Mouse (Mus musculus) embryonic facial prominence, embryonic 14.5 days (tissue): ENCODE data around the gene Gxylt2. TPM values are rescaled to one million over a fixed set of nuclear protein-coding genes. Genes with fewer than 3 reads are reported as not detected.
A peak's percentile ranks its signal among the peaks of the same experiment; 100 is the strongest.

Source experiments
- ATAC-seq: fragments of 200-750 bp; cut with Nextera tagmentation; 2 replicates; pipeline ENCODE4 v1.8.0; 2017; ENCODE audit warnings: low read depth, moderate number of reproducible peaks, moderate TSS enrichment
- DNase-seq: peaks from one replicate; pipeline ENCODE4 v3.0.0-alpha.2; 2015; ENCODE audit warnings: low spot score
- H3K27ac ChIP-seq: fragments of 300-500 bp; sonication (generic); replicated peaks from 2 replicates; pipeline ENCODE4 v1.5.1; 2014; ENCODE audit warnings: low read depth, mild to moderate bottlenecking, low read length, moderate library complexity
- H3K27me3 ChIP-seq: fragments of 300-500 bp; sonication (generic); replicated peaks from 2 replicates; pipeline ENCODE4 v1.6.1; 2014; ENCODE audit warnings: low read length; ENCODE audit not compliant: control insufficient read depth, insufficient read depth
- H3K36me3 ChIP-seq: fragments of 300-500 bp; sonication (generic); 2 replicates; pipeline ENCODE4 v1.6.1; 2014; ENCODE audit warnings: low read length, mixed read lengths; ENCODE audit not compliant: control insufficient read depth, insufficient read depth
- H3K4me1 ChIP-seq: fragments of 300-500 bp; sonication (generic); 2 replicates; pipeline ENCODE4 v1.6.1; 2014; ENCODE audit warnings: antibody characterized with exemption, low read length; ENCODE audit not compliant: control insufficient read depth, insufficient read depth
- H3K4me2 ChIP-seq: fragments of 300-500 bp; sonication (generic); 2 replicates; pipeline ENCODE4 v1.6.1; 2014; ENCODE audit warnings: low read depth, mild to moderate bottlenecking, low read length, moderate library complexity, mixed read lengths
- H3K4me3 ChIP-seq: fragments of 300-500 bp; sonication (generic); 2 replicates; pipeline ENCODE4 v1.5.1; 2014; ENCODE audit warnings: low read depth, mild to moderate bottlenecking, low read length
- H3K9ac ChIP-seq: fragments of 300-500 bp; sonication (generic); 2 replicates; pipeline ENCODE4 v1.6.1; 2014; ENCODE audit warnings: low read depth, mild to moderate bottlenecking, low read length, moderate library complexity, mixed read lengths
- H3K9me3 ChIP-seq: fragments of 300-500 bp; sonication (generic); 2 replicates; pipeline ENCODE4 v1.6.1; 2016; ENCODE audit warnings: low read length; ENCODE audit not compliant: control insufficient read depth
- WGBS: fragments of 180-500 bp; shearing (Covaris S2); extraction: QIAGEN DNeasy Blood & Tissue Kit; methylation state at CpG from one replicate; pipeline ENCODE4 v1.1.7; 2014; 5-methylcytosine and 5-hydroxymethylcytosine counted together
- polyA plus RNA-seq: library from polyadenylated mRNA; unstranded; fragments of >200 nt; fragmentation: Nextera tagmentation; extraction: Ambion mirVana; gene quantifications from 2 replicates; pipeline ENCODE4 v1.2.1, GENCODE M21; 2014

Gene Gxylt2
- polyA plus RNA-seq, 1 experiment from 2014 or later: 33.7 TPM

GRCm38 (mm10) chr6:100720098-100720501 lies 15.6 kb downstream of the Gxylt2 start:
- Histone ChIP-seq H3K4me1 (peaks cover 28% of the 10 kb centered on the region), H3K9me3 (no peaks in the 10 kb centered on the region), H3K27ac (no peak overlapping the region; the same call in 1 of the 2 replicates), H3K4me3 (no peak overlapping the region), H3K36me3 (0 out of 2 replicates have a peak, but pooled peaks cover 7% of the 10 kb centered on the region), H3K9ac (no peak overlapping the region), H3K4me2 (no peak overlapping the region), H3K27me3 (no peaks in the 10 kb centered on the region)
- DNase-seq (peak; percentile 78), ATAC-seq (peak; percentile 65)
- 51% methylated on average over 6 of the region's 6 CpGs for WGBS

GRCm38 (mm10) chr6:100720882-100721721 lies 16.6 kb downstream of the Gxylt2 start:
- H3K9me3 ChIP-seq: no peaks in the 10 kb centered on the region
- 39% methylated on average over 17 of the region's 17 CpGs for WGBS
- DNase-seq (peak; percentile 40), ATAC-seq (no peak)
- H3K4me1 ChIP-seq: peaks cover 30% of the 10 kb centered on the region
- H3K27me3 ChIP-seq: no peaks in the 10 kb centered on the region
- H3K4me2 ChIP-seq: no peak overlapping the region
- H3K4me3 ChIP-seq: no peak overlapping the region
- H3K9ac ChIP-seq: no peak overlapping the region
- peak overlapping the region; percentile 3 for H3K27ac ChIP-seq
- peaks cover 7% of the 10 kb centered on the region; the same call in 1 of the 2 replicates for H3K36me3 ChIP-seq

DNA sequence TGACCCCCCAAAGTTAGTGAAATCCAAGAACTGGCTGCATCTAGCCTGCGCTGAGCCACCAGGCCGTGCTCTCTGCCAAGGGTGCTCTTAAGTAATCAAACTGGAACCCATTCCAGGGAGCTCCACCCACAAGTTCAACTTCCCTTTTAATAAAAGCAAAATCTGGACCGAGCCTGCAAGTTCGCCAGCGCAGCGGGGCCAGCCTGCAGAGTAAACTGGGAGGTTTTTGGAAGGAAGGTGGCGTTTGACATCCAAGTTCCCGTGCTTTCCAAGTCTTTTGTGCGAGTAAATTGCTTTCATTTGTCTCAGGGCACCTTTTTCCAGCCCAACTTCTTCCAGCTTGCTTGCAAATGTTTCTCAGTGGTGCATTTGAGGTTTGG lies 27.5 kb downstream of the Gxylt2 start:
- Histone ChIP-seq H3K4me1 (peaks cover 28% of the 10 kb centered on the region), H3K27me3 (no peaks in the 10 kb centered on the region), H3K9ac (no peak overlapping the region), H3K4me3 (no peak overlapping the region), H3K36me3 (peaks cover 22% of the 10 kb centered on the region), H3K9me3 (no peaks in the 10 kb centered on the region), H3K27ac (peak overlapping the region; percentile 41), H3K4me2 (peak overlapping the region; percentile 21)
- ATAC-seq: peak; percentile 60
- DNase-seq: peak; percentile 93
- WGBS: 31% methylated on average over 9 of the region's 9 CpGs

DNA sequence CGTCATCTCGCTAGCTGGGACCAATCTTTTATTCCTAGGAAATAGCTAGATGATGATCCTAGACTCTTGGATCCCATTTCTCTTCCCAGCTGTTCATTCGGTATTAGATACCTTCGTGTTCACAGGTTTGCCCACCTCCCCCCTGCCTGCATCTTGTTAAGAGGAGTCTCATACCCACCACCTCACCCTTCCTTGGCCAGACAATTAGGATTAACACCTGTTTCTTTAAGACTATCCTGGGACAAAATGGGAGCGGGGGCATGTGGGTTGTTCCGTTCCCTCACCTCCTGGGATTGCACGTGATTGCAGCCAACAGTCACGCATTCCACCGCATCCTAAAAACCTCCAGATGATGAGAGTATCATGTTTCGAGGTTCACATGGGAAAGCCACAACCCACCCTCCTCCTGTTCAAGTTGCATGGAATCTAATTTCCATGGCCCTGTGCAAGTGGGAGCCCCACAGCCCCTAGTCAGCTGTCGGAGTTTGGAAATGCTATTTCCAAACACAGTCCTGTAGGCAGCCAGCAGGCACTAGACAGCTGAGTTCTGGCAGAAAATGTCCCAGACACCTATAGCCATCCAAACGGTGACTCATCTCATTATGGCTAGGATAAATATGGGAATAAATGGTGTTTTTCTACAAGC lies 28.0 kb downstream of the Gxylt2 start:
- H3K9ac ChIP-seq: no peak overlapping the region
- H3K4me2 ChIP-seq: peak overlapping the region; percentile 21
- peaks cover 28% of the 10 kb centered on the region for H3K4me1 ChIP-seq
- H3K36me3 ChIP-seq: peaks cover 22% of the 10 kb centered on the region
- WGBS: 20% methylated on average over 12 of the region's 12 CpGs
- peak overlapping the region; percentile 75 for H3K27ac ChIP-seq
- DNase-seq (peak; percentile 95), ATAC-seq (peak; percentile 92)
- no peak overlapping the region for H3K4me3 ChIP-seq
- no peaks in the 10 kb centered on the region for H3K9me3 ChIP-seq
- no peaks in the 10 kb centered on the region for H3K27me3 ChIP-seq

DNA sequence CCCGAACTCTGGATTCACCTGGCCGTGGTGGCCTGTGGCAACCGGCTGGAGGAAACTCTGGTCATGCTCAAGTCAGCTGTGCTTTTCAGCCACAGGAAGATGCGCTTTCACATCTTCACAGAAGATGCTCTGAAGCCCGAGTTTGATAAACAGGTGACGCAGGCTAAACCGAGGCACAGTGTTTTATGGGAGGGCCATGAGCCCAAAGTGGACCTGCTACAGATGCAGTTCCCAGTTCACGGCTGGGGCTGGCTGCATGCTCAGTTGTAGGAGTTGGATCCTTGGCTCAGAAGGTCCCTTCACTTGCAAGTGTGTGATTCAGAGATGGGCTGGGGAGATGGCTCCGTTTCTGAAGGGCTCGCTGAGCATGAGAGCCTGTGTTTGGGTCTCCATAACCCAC lies 28.7 kb downstream of the Gxylt2 start:
- Histone ChIP-seq H3K4me1 (peaks cover 28% of the 10 kb centered on the region), H3K27me3 (no peaks in the 10 kb centered on the region), H3K4me2 (0 out of 2 replicates have a peak overlapping the region, but pooled peaks have one; percentile 4), H3K36me3 (peaks cover 22% of the 10 kb centered on the region), H3K27ac (peak overlapping the region; percentile 75), H3K4me3 (no peak overlapping the region), H3K9ac (no peak overlapping the region), H3K9me3 (no peaks in the 10 kb centered on the region)
- no peak for ATAC-seq
- DNase-seq: no peak
- WGBS: 73% methylated on average over 10 of the region's 10 CpGs

GRCm38 (mm10) chr6:100734321-100734720 lies 29.8 kb downstream of the Gxylt2 start:
- DNase-seq (no peak), ATAC-seq (no peak)
- Histone ChIP-seq H3K9ac (no peak overlapping the region), H3K4me3 (no peak overlapping the region), H3K4me2 (no peak overlapping the region), H3K9me3 (no peaks in the 10 kb centered on the region), H3K27ac (no peak overlapping the region), H3K27me3 (no peaks in the 10 kb centered on the region), H3K4me1 (peaks cover 28% of the 10 kb centered on the region), H3K36me3 (peaks cover 22% of the 10 kb centered on the region)
- WGBS: 56% methylated on average over 6 of the region's 6 CpGs

- H3K36me3 ChIP-seq: 0 out of 2 replicates have a peak, but pooled peaks cover 11% of the 10 kb centered on the region
- H3K4me1 ChIP-seq: no peaks in the 10 kb centered on the region
- ATAC-seq (no peak), DNase-seq (no peak)
- H3K4me3 ChIP-seq: no peak overlapping the region
- no peak overlapping the region for H3K9ac ChIP-seq
- 78% methylated on average over 4 of the region's 4 CpGs for WGBS
- no peak overlapping the region for H3K27ac ChIP-seq
- H3K4me2 ChIP-seq: no peak overlapping the region
- no peaks in the 10 kb centered on the region for H3K27me3 ChIP-seq
- H3K9me3 ChIP-seq: no peaks in the 10 kb centered on the region
These were observed 54.1 kb downstream of the Gxylt2 start for GRCm38 (mm10) chr6:100758431-100759208.

DNA sequence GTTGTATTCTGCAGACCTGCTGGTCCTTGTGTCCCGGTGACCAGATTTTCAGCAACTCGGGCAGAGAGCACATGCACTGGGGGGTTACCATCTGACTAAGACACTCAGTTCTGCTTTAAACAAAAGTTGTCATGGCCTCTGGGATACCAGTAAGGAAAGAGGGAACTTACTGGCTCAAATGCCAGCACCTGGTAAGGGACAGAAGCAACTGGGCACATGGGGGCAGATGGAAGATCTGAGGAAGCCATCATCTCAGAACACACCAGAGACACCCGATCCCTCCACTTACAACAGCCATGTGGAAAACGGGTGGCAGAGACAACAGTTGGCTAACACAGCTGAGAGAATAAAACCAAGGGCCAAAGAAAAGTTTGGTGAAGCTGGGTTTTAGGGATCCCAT lies 63.2 kb downstream of the Gxylt2 start:
- H3K9me3 ChIP-seq: no peaks in the 10 kb centered on the region

More for the DNA sequence above, 63.2 kb downstream of the Gxylt2 start:
- H3K9ac ChIP-seq: no peak overlapping the region
- H3K4me2 ChIP-seq: no peak overlapping the region
- no peak overlapping the region for H3K27ac ChIP-seq
- no peak for ATAC-seq
- peak; percentile 13 for DNase-seq
- H3K4me3 ChIP-seq: no peak overlapping the region
- 78% methylated on average over 4 of the region's 4 CpGs for WGBS
- no peaks in the 10 kb centered on the region for H3K4me1 ChIP-seq
- H3K36me3 ChIP-seq: 0 out of 2 replicates have a peak, but pooled peaks cover 3% of the 10 kb centered on the region
- no peaks in the 10 kb centered on the region for H3K27me3 ChIP-seq
